Mouse (Mus musculus) right cerebral cortex, postnatal 14 days (tissue): Measurements from ENCODE around the gene Spry2.

Experiments used
- DNase-seq: peaks from one replicate; pipeline ENCODE4 v3.0.0; 2022

The Spry2 gene

GRCm38 (mm10) chr14:105896791-105897568 is at the start of gene Spry2:
Spry2 (minus strand) TSS chr14:105896819.
- DNase-seq, result peak; percentile 87

DNA sequence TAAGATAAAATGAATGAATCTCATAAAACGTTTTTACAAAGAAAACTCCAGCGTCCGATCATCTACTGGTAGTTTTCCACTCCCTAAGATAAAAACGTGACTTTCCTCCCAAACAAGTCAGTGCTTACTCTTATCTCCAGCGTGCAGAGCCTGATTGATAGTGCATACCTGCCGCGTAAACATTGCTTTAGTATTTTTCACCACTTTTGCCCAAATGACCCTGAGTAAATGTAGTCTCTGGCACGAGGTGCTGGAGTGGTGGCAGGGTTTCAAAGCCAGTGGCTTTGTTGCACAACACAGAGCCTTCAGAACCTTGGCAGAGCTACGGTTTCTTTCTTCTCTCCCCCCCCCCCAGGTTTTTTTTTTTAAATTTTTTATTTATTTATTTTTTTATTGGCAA is 44.7 kb upstream of the Spry2 start:
- no peak for DNase-seq

GRCm38 (mm10) chr14:105926726-105927125 is 30.1 kb upstream of the Spry2 start:
- DNase-seq, result no peak

- no peak for DNase-seq
These were observed 28.7 kb upstream of the Spry2 start for GRCm38 (mm10) chr14:105925305-105925704.

- DNase-seq, result peak; percentile 43
These were observed 28.1 kb upstream of the Spry2 start for GRCm38 (mm10) chr14:105924712-105925111.

DNA sequence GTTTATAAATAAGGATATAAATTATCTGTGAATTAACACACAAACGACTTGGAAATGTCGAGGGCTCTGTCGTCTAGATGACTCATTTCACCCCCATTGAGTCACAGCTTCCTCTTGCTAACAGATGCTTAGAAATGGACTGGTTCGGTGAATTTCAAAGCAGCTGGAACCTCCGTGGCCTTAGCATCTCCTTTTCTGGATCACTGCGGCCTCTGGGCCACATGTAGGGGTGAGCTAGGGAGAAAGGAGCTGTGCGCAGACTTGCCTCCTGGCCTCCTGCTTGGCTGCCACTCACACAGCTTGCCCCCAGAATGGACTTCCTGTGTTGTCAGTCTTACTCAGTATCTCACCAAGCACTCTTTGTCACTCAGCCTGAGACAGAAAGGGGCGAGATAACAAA is 26.3 kb upstream of the Spry2 start:
- DNase-seq, result no peak

GRCm38 (mm10) chr14:105922427-105922826 is 25.8 kb upstream of the Spry2 start:
- DNase-seq, result no peak

DNA sequence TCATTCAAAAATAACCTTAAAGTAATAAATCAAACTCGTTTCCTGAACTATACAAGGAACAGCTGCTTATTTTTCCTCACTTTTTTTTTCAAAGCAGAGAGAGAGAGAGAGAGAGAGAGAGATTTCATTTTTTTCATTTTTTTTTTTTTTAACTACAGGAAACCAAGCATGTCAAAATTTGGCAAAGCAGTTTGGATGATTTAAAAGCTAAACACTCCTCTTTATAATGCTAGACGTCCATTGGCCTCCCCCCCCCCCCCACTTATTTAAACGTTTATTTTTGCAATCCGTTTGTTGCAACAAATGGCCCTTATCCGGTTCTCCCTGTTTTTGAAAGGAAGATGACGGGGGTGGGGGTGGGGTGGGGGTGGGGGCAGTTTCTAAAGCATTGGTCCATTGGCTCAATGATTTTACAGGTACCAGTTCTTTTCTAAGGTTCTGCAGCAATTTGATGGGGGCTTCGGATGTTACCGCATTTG is 24.6 kb upstream of the Spry2 start:
- DNase-seq, result no peak

DNA sequence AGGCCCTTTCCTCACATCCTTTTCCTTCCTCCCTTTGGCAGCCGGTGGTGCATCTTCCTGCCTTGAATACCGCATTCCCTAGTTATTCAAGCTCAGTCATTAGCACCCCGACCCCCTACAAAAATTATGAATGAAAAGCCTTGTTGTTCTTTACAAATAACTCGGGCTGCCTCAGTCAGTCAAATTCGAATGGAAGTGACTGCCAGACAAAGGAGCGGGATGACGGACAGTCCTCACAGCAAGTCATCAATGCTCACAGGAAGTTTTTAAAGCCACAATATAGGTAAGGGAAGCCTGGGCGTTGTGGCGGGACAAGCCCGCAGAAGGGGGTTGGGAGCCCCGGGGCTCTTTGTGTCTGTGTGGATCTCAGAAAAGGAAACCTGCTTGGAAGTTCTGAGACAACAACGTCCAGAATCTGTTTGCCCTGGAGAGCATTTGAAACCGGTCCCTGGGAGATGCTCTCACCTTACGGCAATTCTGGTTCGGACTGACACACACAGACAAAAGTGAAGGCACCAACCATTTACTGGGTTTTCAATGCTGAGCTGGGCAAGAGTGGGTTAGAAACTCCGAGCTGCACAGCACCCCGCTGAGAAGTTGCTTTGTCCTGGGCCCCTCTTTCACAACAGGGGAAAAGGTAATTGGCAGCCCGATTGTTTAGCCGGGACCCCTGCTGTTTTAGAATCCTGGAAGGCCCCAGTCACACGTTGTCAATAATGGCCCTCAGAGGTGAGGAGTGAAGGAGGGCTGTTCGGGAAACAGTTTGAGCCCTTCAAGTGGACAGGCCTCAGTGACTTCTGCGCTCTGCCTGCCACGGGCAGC is 24.0 kb upstream of the Spry2 start:
- no peak for DNase-seq

DNA sequence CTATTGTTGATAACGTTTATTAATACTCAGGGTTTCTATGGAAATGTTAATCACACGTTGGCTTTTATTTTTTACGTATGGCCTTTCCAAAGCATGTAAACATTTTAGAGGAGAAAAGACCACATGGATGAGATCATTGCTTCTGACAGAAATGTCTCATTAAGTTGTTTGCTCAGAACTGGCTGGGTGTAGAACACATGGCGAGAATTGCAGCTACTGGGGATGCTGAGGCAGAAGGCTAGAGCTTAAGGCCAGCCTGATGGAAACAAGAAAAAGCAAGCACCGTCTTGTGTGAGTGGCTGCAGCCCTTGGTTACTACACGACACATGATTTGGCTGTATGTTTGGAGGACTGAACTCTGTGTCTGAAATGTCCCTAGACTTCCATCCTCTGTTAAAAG is 10.6 kb upstream of the Spry2 start:
- DNase-seq, result no peak

GRCm38 (mm10) chr14:105905935-105906334 is 9.3 kb upstream of the Spry2 start:
- no peak for DNase-seq

DNA sequence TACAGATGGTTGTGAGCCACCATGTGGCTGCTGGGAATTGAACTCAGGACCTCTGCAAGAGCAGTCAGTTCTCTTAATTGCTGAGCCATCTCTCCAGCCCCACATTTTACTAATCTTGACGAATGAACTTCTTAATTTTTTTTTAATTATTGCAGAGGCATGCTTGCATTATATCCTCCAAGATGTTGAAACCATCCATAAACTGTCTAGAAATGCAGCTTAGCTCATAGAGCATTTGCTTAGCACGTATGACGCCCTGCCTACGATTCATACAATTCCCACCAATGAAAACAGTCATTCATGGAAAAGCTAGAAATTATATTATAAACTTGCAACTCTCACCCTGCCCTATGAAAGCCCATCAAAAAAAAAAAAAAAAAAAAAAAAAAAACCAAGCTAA is 8.9 kb upstream of the Spry2 start:
- DNase-seq, result no peak

DNA sequence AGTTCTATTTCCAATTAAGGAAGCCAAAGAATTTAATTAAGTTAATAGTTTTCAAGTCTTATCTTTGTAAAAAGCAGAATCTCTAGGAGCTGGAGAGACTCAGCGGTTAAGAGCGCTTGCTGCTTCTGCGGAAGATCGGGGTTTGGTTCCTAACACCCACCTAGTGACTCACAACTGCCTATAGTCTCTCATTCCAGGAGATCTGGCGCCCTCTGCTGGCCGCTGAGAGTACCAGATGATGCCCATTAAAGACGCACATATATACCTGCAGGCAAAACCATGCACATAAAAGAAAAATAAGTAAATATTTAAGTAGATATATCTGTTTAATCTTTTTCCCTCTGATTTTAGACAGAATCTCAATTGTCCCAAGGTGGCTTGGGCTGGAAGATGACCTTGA is 6.2 kb upstream of the Spry2 start:
- peak; percentile 39 for DNase-seq

DNA sequence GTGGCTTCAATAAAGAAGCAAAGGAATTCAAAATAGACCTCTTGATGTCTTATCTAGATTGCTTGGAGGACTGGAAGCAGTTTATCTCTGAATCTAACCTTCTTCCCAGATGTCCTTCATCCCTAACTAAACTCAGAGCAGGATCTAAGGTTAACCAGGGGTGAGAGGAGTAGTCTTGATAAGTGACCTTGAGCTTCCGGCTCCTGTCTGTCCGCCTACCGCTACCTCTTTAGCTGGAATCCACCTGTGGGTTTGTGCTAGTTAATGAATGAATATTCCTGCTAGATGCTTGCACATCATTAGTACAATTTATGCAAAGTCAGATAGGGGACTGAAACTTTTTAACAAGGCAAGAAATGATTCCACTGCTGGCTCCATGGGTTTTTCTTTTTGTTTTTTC is 4.2 kb upstream of the Spry2 start:
- no peak for DNase-seq

GRCm38 (mm10) chr14:105899116-105899515 is 2.5 kb upstream of the Spry2 start:
- DNase-seq, result no peak

DNA sequence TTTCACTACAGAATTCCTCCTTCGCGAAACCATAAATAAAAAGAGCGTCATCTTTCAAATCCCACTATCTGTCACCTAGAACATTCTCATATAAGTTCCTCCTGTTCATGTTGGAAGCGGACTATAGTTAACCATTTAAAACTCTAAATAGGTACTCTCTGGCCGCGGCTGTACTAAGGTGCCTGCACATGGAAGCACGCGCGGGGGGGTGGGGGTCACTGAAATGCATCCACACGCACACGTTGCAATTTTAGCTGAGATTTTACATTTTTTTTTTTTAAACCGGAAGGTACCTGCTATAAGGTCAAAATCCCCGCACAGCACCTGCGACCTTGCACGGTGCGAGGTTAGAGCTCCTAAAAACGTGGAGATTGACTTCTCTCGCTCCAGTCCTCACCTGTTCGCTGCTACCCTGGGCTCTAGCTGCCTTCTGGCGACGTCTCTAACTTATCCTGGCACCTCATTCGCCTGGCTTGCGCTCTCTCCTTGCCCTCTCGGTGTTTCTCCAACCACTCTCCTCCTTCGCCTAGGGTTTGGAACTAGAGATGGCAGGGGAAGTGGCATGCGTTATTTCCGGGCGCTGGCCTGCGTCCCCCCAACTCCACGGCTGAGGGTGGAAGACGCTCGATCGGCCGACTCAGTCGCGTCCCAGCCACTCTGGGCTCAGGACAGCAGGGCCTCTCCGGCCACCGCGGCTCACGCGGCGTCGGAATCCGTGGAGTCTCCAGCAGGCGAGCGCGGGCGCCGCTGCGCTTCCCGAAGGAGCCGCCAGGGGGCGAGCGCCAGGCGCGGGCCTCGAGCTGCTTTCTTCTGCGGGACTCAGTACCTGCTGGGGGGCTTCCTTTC is 1.9 kb upstream of the Spry2 start:
- DNase-seq, result peak; percentile 84

GRCm38 (mm10) chr14:105897569-105898101 is 1.0 kb upstream of the Spry2 start:
- peak; percentile 50 for DNase-seq

- DNase-seq, result peak; percentile 36
These were observed 513 bp downstream of the Spry2 start for GRCm38 (mm10) chr14:105895961-105896651.

DNA sequence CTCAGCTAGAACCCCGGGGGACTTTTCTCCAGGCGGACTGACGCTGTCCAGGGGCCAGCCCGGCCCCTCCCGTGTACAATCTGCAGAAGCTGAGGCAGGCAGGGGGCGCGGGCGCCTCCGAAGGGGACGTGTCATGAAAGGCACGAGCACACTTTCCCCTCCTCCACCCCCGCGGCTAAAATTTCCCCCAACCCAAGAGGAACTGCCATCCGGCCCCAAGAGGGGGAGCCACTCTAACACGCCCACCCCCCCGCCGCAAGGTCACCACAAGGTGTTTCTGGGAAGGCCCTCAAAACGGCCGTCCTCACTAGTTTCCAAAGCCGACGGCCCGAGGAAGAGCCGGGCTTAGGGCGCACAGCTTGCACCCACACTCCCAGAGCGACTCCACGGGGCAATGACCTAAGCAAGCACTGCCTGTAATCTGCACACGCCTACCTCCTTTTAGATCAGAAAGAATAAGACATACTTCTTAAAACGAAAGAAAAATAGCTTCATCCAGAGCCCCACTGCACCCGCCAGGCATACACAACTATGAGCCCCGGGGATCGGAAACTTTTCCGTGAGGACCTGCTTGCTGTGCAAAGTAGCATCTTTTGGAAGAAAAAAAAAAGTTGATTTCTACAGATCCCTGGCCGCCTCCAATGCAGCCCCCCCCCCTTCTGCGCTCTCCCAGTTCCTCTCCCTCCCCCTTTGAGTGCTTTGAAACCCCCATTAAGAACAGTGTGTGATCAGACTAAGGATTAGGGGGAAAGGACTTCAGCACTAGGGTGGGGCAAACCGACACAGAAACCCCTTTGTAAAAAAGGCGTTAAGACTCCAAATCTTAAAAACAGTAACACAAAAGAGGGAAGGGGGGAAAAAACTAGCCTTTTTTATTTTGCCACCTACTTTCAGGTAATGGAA is 1.4 kb downstream of the Spry2 start:
- peak; percentile 57 for DNase-seq

GRCm38 (mm10) chr14:105893623-105893995 is 3.0 kb downstream of the Spry2 start:
- peak; percentile 27 for DNase-seq
